Mouse (Mus musculus): Measurements from ENCODE around the gene Tbc1d14. TPM values are rescaled to one million over a fixed set of nuclear protein-coding genes. Genes with fewer than 3 reads are reported as not detected.

Tbc1d14 gene
- polyA plus RNA-seq, 1 experiment, result 17.3 TPM

- TF ChIP-seq GATA1 (IDR thresholded peaks at IDR 0.05; ENCODE audit: low read length), result no peak
Measured at GRCm38 (mm10) chr5:36564530-36564929, 28.5 kb downstream of the Tbc1d14 start.

- TF ChIP-seq GATA1 (IDR thresholded peaks at IDR 0.05; ENCODE audit: low read length), result no peak
Measured at GRCm38 (mm10) chr5:36563741-36564140, 29.3 kb downstream of the Tbc1d14 start.

- TF ChIP-seq GATA1 (IDR thresholded peaks at IDR 0.05; ENCODE audit: low read length), result no peak
Measured at GRCm38 (mm10) chr5:36562791-36563445, 30.2 kb downstream of the Tbc1d14 start.

- TF ChIP-seq GATA1 (IDR thresholded peaks at IDR 0.05; ENCODE audit: low read length), result no peak
Measured at GRCm38 (mm10) chr5:36561509-36561908, 31.6 kb downstream of the Tbc1d14 start.

- no peak for TF ChIP-seq GATA1 (IDR thresholded peaks at IDR 0.05; ENCODE audit: low read length)
Measured at GRCm38 (mm10) chr5:36560490-36560889, 32.6 kb downstream of the Tbc1d14 start.

- TF ChIP-seq GATA1 (IDR thresholded peaks at IDR 0.05; ENCODE audit: low read length), result no peak
Measured at GRCm38 (mm10) chr5:36559510-36560235, 33.4 kb downstream of the Tbc1d14 start.

- no peak for TF ChIP-seq GATA1 (IDR thresholded peaks at IDR 0.05; ENCODE audit: low read length)
Measured at GRCm38 (mm10) chr5:36559106-36559505, 34.0 kb downstream of the Tbc1d14 start.

- no peak for TF ChIP-seq GATA1 (IDR thresholded peaks at IDR 0.05; ENCODE audit: low read length)
Measured at GRCm38 (mm10) chr5:36558526-36558925, 34.5 kb downstream of the Tbc1d14 start.

- no peak for TF ChIP-seq GATA1 (IDR thresholded peaks at IDR 0.05; ENCODE audit: low read length)
Measured at GRCm38 (mm10) chr5:36557584-36558308, 35.3 kb downstream of the Tbc1d14 start.

- no peak for TF ChIP-seq GATA1 (IDR thresholded peaks at IDR 0.05; ENCODE audit: low read length)
Measured at GRCm38 (mm10) chr5:36556906-36557305, 36.2 kb downstream of the Tbc1d14 start.

GRCm38 (mm10) chr5:36556289-36556688 is 36.8 kb downstream of the Tbc1d14 start:
- TF ChIP-seq GATA1 (IDR thresholded peaks at IDR 0.05; ENCODE audit: low read length), result no peak

GRCm38 (mm10) chr5:36554496-36554895 is 38.6 kb downstream of the Tbc1d14 start:
- TF ChIP-seq GATA1 (IDR thresholded peaks at IDR 0.05; ENCODE audit: low read length), result no peak

- TF ChIP-seq GATA1 (IDR thresholded peaks at IDR 0.05; ENCODE audit: low read length), result no peak
Measured at GRCm38 (mm10) chr5:36553886-36554285, 39.2 kb downstream of the Tbc1d14 start.

GRCm38 (mm10) chr5:36553056-36553606 is 39.9 kb downstream of the Tbc1d14 start:
- TF ChIP-seq GATA1 (IDR thresholded peaks at IDR 0.05; ENCODE audit: low read length), result no peak

GRCm38 (mm10) chr5:36552391-36552790 is 40.7 kb downstream of the Tbc1d14 start:
- TF ChIP-seq GATA1 (IDR thresholded peaks at IDR 0.05; ENCODE audit: low read length), result no peak

GRCm38 (mm10) chr5:36549243-36549642 is 43.8 kb downstream of the Tbc1d14 start:
- TF ChIP-seq GATA1 (IDR thresholded peaks at IDR 0.05; ENCODE audit: low read length), result no peak
